Mouse (Mus musculus) frontal cortex, postnatal 14 days (tissue): Measurements from ENCODE around the gene Ctnnd2.

Source experiments
- DNase-seq, 2 experiments: peaks; one replicate each; pipeline ENCODE4 v3.0.0; 2022; ENCODE audit warnings: low spot score in 2 of 2

The Ctnnd2 gene

DNA sequence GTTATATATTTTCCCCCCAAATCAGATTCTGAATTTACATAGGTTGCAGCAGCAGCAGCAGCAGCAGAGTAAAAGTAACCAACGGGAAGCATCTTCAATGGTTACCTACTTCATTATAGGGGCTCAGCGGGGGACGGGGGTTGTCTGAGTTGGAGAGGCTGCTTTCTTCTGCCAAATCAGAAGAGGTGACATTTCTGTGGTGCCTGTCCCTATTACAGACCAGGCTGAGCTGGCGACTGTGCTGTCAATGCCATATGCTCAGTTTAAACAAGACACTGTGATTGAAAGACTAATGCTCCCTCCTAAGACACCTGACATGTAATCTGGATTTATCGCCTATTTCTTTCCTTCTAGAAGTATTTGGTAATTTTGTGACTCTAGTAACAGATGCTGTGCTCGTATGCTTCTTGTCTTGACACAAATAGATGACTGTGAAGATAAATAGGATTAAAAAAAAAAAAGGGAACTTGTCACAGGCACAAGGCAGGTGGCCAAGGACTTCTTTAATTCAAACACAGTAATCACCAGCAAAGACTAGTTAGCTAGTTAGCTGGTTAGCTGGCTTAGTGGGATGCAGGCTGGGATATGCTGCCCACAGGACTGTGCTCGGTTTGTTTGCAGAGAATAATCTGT, 475.4 kb downstream of the Ctnnd2 start:
- no peak for DNase-seq

DNA sequence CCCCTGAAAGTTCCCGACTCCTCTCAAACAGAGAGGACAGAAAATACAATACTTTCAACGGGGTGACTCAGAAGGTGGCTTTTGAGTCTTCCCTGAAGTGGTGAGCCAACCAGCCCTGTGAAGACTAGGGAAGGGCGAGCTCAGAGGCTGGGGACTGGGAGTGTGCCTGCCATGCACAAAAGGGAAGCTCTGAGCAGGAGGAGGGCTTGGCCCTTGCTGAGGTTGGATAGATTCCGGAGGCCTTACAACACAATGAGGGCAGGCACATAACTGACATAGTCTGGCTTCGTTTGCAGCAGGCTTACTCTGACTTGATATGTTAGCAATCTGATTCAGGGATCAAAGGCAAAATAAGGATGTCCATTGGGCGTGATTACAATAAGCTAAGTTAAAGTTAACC, 477.6 kb downstream of the Ctnnd2 start:
- DNase-seq: no peak

- DNase-seq: no peak
These were observed 483.0 kb downstream of the Ctnnd2 start for GRCm38 (mm10) chr15:30655433-30655832.

GRCm38 (mm10) chr15:30657588-30657987, 485.2 kb downstream of the Ctnnd2 start:
- DNase-seq: no peak

DNA sequence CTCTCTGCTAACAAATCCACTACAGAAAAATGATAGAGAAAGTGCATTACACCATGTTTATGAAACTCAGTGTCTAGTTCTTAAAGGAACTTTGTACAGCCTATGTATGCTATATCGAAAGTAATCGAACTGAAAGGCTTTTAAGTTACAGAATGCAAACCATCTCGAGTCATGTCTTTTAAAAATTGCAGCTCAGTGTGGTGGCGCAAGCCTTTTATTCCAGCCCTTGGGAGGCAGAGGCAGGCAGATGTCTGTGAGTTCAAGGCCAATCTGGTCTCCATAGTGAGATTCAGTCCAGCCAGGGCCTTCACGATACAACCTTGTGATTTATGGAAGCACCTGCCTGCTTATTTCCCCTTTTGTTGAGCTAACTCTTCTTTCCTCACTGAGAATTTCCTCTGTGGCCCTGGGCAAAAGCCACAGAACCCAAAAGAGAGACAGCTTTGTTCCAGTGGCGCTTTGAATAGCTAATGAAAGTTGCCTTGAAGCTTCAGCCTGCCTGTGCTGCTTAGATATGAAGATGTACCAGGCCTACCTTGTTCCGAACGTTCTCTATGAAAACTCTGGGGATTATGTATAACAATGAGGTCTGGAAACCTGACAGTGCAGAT, 488.3 kb downstream of the Ctnnd2 start:
- no peak for DNase-seq

- DNase-seq: no peak
These were observed 489.5 kb downstream of the Ctnnd2 start for GRCm38 (mm10) chr15:30661689-30662422.

GRCm38 (mm10) chr15:30667819-30668587, 495.6 kb downstream of the Ctnnd2 start:
- DNase-seq: no peak

DNA sequence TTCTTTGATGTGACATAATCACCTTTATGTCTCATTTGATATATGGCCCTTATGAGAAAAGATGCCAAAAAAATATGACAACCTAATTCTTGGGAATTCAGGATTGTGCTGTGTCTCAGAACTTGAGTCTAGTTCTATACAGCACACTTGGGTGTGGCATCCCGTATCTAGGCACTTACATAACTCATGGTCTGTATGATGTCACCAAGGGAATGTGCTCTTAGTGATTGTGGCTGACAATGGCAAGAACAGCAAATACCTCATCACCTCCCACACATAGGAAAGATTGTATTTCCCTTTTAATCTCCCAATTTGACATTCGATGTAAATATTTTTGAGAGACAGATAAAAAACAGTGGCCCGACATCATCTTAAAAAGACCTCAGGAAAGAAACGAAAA, 509.5 kb downstream of the Ctnnd2 start:
- no peak for DNase-seq

DNA sequence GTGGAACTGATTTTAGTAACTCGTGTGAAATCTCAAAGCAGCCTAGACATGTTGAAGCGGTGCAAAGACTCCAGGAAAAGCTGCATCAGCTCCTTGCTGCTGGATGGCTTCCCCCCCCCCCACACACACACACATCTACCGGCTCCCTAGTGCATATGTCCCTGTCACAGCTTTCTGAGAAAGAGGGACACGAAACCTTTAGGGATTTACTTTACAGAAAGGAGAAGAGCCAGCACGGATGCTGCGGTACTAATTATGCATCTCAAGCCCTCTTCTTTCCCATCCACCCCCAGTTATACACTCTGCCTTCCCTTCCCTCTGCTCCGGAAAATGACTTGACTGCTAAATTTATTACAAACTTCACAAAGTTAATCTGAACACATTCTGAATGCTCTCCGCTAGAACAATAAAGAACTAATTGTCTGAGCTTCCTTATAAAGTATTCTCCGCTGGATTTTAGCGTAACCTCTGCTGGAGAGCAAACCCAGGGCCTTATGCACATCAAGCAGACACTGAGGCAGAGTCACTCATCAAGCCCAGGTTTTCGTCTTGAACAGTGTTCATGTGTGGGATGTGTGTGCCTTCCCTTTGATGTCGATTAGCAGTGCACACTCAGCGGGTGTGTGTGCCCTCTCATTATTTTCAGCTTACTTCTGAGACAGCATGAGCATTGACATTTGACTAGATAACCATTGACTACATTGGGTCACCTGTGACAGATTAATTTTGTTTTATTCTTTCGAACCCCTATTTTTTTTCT, 510.1 kb downstream of the Ctnnd2 start:
- no peak for DNase-seq

GRCm38 (mm10) chr15:30686206-30687101, 514.1 kb downstream of the Ctnnd2 start:
- no peak for DNase-seq

- peak; percentile 33 to 68 for DNase-seq
These were observed 521.4 kb downstream of the Ctnnd2 start for GRCm38 (mm10) chr15:30693754-30694205.

DNA sequence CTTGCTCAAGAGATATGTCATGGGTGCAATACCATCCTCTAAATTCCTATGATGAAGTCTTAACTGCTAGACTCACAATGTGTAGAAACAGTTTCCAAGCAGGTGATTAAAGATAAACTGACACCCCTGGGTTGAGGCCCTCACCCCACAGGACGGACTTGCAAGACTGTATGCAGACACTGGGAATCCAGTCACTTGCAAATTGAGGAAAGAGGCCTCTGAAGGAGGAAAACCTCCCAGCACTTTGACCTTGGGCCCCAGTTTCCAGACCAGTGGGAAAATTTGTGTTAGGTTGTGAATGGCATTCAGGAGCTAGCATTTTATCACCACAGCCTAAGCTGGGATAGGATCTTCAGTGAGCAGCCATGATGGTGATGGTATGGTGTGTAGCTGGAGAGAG, 521.9 kb downstream of the Ctnnd2 start:
- no peak for DNase-seq

DNA sequence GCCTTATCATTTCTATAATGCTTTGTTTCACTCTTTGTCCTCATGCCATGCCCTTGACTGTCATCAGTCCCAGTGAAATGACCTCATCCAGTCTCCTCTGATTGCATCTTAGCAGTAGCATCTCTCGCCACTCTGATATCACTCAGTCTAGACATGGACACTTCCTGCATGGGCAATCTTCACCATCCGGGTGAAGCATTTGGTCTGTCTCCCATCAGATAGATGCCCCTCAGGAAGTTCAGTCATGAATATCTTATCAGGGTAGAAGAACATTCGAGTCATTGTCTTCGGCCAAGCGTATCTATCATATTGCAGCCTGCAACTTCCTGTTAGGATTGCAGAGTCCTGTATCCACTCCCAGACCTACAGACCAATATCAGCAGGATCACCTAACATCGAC, 523.5 kb downstream of the Ctnnd2 start:
- no peak for DNase-seq

DNA sequence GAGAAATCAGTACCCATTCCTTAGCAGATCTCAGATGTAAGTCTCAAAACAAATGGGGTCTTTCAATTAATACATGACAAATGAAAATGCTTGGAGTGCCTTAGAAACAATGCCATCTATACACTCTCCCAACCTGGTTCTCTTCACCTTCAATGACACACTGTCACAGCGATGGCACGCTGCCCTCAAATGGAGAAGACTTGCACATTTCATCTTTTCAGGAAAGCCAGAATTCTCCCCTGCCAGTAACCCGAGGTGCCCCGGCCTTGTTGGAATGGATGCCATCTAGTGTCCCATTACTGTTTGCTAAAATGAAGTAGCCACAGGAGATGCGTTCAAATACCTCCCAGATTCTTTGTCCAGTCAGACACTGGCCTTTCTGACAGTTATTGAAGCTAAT, 525.0 kb downstream of the Ctnnd2 start:
- no peak for DNase-seq

DNA sequence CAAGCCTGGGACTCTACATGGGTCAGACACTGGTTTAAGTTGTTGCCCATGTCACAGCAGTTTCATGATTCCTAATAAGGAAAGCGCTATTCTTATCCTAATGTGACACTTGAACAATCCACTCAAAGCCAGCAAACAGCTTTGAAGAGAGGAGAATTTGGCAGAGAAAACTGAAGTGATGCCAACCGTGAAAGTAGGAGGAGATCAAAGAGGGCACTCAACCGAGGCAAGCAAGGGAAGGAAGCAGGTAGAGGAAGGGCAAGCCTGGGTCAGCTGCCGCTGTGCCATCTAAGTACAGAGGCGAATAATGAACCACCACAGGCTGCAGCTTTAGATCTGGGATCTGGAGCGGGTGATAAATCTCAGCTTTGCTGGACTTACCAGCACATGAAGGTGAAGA, 528.4 kb downstream of the Ctnnd2 start:
- no peak for DNase-seq

- DNase-seq: no peak
These were observed 529.2 kb downstream of the Ctnnd2 start for GRCm38 (mm10) chr15:30701592-30701991.

- no peak for DNase-seq
These were observed 536.8 kb downstream of the Ctnnd2 start for GRCm38 (mm10) chr15:30709026-30709753.

DNA sequence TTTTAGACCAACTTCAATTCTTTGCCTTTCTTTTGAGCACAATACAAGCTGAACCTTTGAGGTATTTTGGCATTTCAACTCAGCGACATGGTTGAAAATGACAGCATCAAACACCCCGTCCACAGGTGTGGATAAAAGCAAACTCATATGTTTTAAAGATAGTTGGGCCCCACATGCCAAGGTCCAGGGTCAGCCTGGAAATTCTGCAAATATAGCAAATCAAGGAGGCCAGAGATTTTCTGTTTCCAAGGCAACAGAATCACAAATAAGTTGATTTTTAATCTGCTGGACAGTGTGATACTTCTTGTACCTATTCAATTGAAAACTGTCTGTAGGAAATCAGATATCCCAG, 537.3 kb downstream of the Ctnnd2 start:
- DNase-seq: no peak

DNA sequence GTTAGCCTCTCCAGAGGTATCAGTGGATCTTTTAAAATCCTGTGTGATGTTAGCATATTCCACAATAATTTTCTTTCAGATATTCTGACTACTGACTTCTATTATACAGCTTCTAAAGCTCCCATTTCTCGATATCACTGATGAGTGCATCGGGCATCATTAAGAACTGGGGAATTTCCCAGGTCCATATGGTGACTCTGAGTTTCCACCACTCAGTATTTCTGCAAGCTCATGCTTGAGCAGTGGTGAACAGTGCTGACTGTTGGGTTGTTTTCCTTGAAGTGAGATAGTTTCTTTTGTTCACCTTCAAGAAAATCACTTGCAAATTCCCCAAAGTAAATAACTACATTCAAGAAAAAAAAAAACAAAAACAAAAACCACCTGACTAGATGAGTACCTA, 542.4 kb downstream of the Ctnnd2 start:
- no peak for DNase-seq

- no peak for DNase-seq
These were observed 546.4 kb downstream of the Ctnnd2 start for GRCm38 (mm10) chr15:30718811-30719210.
